Mouse (Mus musculus) hematopoietic stem cell, adult 5-6 weeks (primary cell): ENCODE results near the gene Elp4. TPM values are rescaled to one million over a fixed set of nuclear protein-coding genes. Genes with fewer than 3 reads are reported as not detected.

Source experiments
- total RNA-seq: library from RNA; stranded (forward); fragments of 172-1452, 232-1000 nt; gene quantifications from 2 replicates; pipeline ENCODE4 v1.2.3, GENCODE M21; 2017

Elp4 gene
- total RNA-seq, 1 experiment from 2014 or later, result 17.5 TPM

Other genes with a start within 250 kb of the Elp4 start
- gene Pax6, start 235.7 kb downstream of the Elp4 start, total RNA-seq, result not detected in 2 replicates
- gene Immp1l, start 74 bp upstream of the Elp4 start, total RNA-seq, result 47.7 and 52.5 TPM in 2 replicates
- gene Dnajc24, start 99.0 kb upstream of the Elp4 start, total RNA-seq, result 28.6 and 31.0 TPM in 2 replicates